Mouse (Mus musculus) liver, embryonic 14 days (tissue): Measurements from ENCODE around the gene Hacd1. TPM values are rescaled to one million over a fixed set of nuclear protein-coding genes. Genes with fewer than 3 reads are reported as not detected.

Source experiments
- polyA plus RNA-seq: library from polyadenylated mRNA; depleted of rRNA; stranded (reverse); fragments of >200 nt; gene quantifications from 2 replicates; pipeline ENCODE4 v1.2.3, GENCODE M21; 2012; rRNA removed

Gene Hacd1
- 30.8 and 34.8 TPM in 2 replicates for polyA plus RNA-seq

GRCm38 (mm10) chr2:14055566-14056331 lies at the start of gene Hacd1:
Hacd1 (minus strand) TSS chr2:14056135.

GRCm38 (mm10) chr2:14073362-14074220 lies 17.7 kb upstream of the Hacd1 start, which contains the start of gene Stam:
Stam (plus strand) TSS chr2:14074098.

Other genes with a start within 250 kb of the Hacd1 start
- gene Stam, start 18.0 kb upstream of the Hacd1 start, polyA plus RNA-seq, result 10.5 and 12.9 TPM in 2 replicates
- gene Tmem236, start 118.4 kb upstream of the Hacd1 start, polyA plus RNA-seq, result 0.05 and 0.07 TPM in 2 replicates
- 5.2 and 6.4 TPM in 2 replicates for gene Mrc1, start 173.3 kb upstream of the Hacd1 start, polyA plus RNA-seq